Mouse (Mus musculus) lung, postnatal 0 days (tissue): ENCODE data around the gene Rcan2. TPM values are rescaled to one million over a fixed set of nuclear protein-coding genes. Genes with fewer than 3 reads are reported as not detected.

Experiments
- ATAC-seq: fragments of 200-750 bp; cut with Nextera tagmentation; 2 replicates; pipeline ENCODE4 v1.8.0; 2017; ENCODE audit warnings: moderate library complexity
- DNase-seq: peaks from one replicate; pipeline ENCODE4 v3.0.0-alpha.2; 2016; ENCODE audit warnings: low spot score
- H3K27ac ChIP-seq: fragments of 300-500 bp; sonication (generic); 2 replicates; pipeline ENCODE4 v1.5.1; 2014; ENCODE audit warnings: antibody characterized with exemption, mild to moderate bottlenecking, low read length, mixed read lengths
- H3K27me3 ChIP-seq: fragments of 300-500 bp; sonication (generic); replicated peaks from 2 replicates; pipeline ENCODE4 v1.6.1; 2014; ENCODE audit warnings: low read length, mixed read lengths; ENCODE audit not compliant: insufficient read depth
- H3K36me3 ChIP-seq: fragments of 300-500 bp; sonication (generic); 2 replicates; pipeline ENCODE4 v1.6.1; 2014; ENCODE audit warnings: low read length, mixed read lengths; ENCODE audit not compliant: insufficient read depth
- H3K4me1 ChIP-seq: fragments of 300-500 bp; sonication (generic); 2 replicates; pipeline ENCODE4 v1.6.1; 2014; ENCODE audit warnings: antibody characterized with exemption, low read depth, low read length, mixed read lengths; ENCODE audit not compliant: insufficient read depth
- H3K4me2 ChIP-seq: fragments of 300-500 bp; sonication (generic); replicated peaks from 2 replicates; pipeline ENCODE4 v1.6.1; 2014; ENCODE audit warnings: low read depth, mild to moderate bottlenecking, low read length, moderate library complexity, mixed read lengths
- H3K4me3 ChIP-seq: fragments of 300-500 bp; sonication (generic); 2 replicates; pipeline ENCODE4 v1.5.1; 2014; ENCODE audit warnings: low read depth, low read length
- H3K9ac ChIP-seq: fragments of 300-500 bp; sonication (generic); replicated peaks from 2 replicates; pipeline ENCODE4 v1.6.1; 2014; ENCODE audit warnings: low read depth, mild to moderate bottlenecking
- H3K9me3 ChIP-seq: fragments of 300-500 bp; sonication (generic); 2 replicates; pipeline ENCODE4 v1.6.1; 2016; ENCODE audit warnings: low read length, mixed read lengths
- CTCF ChIP-seq: IDR thresholded peaks from 2 replicates; pipeline ENCODE4 v1.5.1; 2016; ENCODE audit warnings: antibody characterized with exemption, mild to moderate bottlenecking
- EP300 ChIP-seq: IDR thresholded peaks from 2 replicates; pipeline ENCODE4 v1.6.1; 2016; ENCODE audit warnings: antibody characterized with exemption, mild to moderate bottlenecking, control low read depth
- WGBS: fragments of 180-500 bp; shearing (Covaris S2); extraction: QIAGEN DNeasy Blood & Tissue Kit; methylation state at CpG from one replicate; pipeline ENCODE4 v1.1.7; 2014; 5-methylcytosine and 5-hydroxymethylcytosine counted together
- polyA plus RNA-seq: library from polyadenylated mRNA; unstranded; fragments of >200 nt; fragmentation: Nextera tagmentation; extraction: Ambion mirVana; gene quantifications from 2 replicates; pipeline ENCODE4 v1.2.1, GENCODE M21; 2015

The Rcan2 gene
- polyA plus RNA-seq, 1 experiment from 2014 or later, result 1.3 TPM

DNA sequence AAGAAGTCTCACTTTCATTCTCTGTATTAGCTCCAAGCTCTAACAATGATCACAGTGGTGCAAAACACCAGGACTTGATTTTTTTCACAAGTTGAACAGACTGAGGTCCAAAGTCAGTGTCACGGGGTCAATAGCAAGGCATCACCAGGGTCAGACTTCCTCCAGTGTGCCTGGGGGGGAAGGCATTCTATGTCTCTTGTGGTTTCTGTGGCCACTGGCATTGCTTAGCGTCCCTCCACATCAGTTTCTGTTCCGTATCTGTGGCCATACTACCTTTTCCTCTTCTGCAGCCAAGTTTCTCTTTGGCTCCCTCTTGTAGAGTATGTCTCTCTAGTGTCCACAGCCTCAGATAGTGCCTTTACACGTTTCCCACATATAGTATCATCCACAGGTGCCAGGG lies 252.3 kb downstream of the Rcan2 start:
- TF ChIP-seq CTCF, result no peak
- TF ChIP-seq EP300, result no peak
- H3K4me1 ChIP-seq, result no peaks in the 10 kb centered on the region
- no peak overlapping the region for H3K4me2 ChIP-seq
- H3K27ac ChIP-seq, result no peak overlapping the region
- H3K9ac ChIP-seq, result no peak overlapping the region
- no peaks in the 10 kb centered on the region for H3K36me3 ChIP-seq
- no peaks in the 10 kb centered on the region for H3K27me3 ChIP-seq
- ATAC-seq, result no peak
- no peak overlapping the region for H3K4me3 ChIP-seq
- WGBS, result 61% methylated on average over 4 of the region's 4 CpGs
- no peaks in the 10 kb centered on the region for H3K9me3 ChIP-seq
- peak; percentile 11 for DNase-seq

DNA sequence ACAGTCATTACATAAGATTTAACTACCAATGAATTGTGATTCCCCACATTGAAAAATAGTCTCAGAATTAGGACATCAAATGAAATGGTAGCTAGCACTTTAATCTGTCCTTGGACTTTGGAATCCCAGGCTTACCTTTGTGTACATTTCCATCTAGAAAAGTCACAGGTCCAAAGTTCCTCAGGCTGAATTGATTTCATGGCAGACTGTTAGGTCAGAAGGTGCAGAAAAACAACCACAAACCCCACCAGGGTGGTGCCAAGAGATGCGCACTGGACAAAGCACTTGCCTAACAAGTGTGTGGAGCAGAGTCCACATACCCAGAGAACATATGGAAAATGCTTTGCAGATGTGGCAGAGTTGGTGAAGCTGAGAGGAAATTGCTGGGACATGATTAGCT lies 256.0 kb downstream of the Rcan2 start:
- TF ChIP-seq EP300, result no peak
- TF ChIP-seq CTCF, result no peak
- H3K9me3 ChIP-seq, result no peaks in the 10 kb centered on the region
- no peak overlapping the region for H3K4me3 ChIP-seq
- DNase-seq (no peak), ATAC-seq (0 out of 2 replicates have a peak, but pooled peaks have one; percentile 6)
- no peak overlapping the region for H3K9ac ChIP-seq
- no peak overlapping the region for H3K4me2 ChIP-seq
- H3K36me3 ChIP-seq, result no peaks in the 10 kb centered on the region
- no peaks in the 10 kb centered on the region for H3K4me1 ChIP-seq
- 85% methylated on average over 1 of the region's 1 CpGs for WGBS
- H3K27me3 ChIP-seq, result no peaks in the 10 kb centered on the region
- H3K27ac ChIP-seq, result no peak overlapping the region

DNA sequence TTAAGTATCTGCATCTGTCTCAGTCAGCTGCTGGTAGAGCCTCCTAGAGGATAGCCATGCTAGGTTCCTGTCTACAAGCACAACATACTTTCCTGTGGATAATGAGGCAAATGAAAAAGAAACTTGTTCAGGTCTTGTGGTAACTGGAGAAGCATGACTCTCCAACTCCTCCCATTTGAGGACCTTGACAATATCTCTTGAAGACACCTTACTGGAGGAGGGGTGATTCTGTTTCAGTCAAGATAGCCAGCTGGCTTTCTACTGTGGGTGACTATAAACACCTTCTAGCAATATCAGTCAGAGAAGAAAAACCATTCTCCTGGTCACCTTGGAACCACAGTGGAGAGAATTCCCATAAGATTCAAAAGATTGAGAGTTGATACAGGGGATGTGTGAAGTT lies 257.0 kb downstream of the Rcan2 start:
- Histone ChIP-seq H3K4me3 (no peak overlapping the region), H3K9me3 (no peaks in the 10 kb centered on the region), H3K27ac (no peak overlapping the region), H3K4me1 (no peaks in the 10 kb centered on the region), H3K27me3 (no peaks in the 10 kb centered on the region), H3K9ac (no peak overlapping the region), H3K4me2 (no peak overlapping the region), H3K36me3 (no peaks in the 10 kb centered on the region)
- DNase-seq (no peak), ATAC-seq (no peak)
- TF ChIP-seq CTCF, result no peak
- TF ChIP-seq EP300, result no peak

DNA sequence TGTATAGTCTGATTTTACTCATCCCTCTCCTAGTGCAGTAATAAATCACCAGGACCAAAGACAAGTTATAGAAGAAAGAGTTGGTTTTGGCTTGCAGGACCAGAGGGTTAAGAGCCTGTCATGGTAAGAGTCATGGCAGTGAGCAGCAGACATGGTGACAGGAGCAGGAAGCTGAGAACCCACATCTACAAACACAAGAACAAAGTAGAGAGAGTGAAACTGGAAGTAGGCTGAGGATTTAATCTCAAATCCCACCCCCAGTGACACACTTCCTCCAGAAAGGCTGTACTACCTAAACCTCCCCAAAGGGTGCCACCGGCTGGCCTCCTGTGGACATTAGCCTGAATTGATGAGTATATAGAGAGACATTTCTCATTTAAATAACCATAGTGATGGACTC lies 259.6 kb downstream of the Rcan2 start:
- 81% methylated on average over 1 of the region's 1 CpGs for WGBS
- Histone ChIP-seq H3K27ac (no peak overlapping the region), H3K4me2 (no peak overlapping the region), H3K9me3 (no peaks in the 10 kb centered on the region), H3K9ac (no peak overlapping the region), H3K36me3 (no peaks in the 10 kb centered on the region), H3K4me1 (no peaks in the 10 kb centered on the region), H3K4me3 (no peak overlapping the region), H3K27me3 (no peaks in the 10 kb centered on the region)
- DNase-seq, result no peak
- TF ChIP-seq CTCF (no peak), EP300 (no peak)
- no peak for ATAC-seq

DNA sequence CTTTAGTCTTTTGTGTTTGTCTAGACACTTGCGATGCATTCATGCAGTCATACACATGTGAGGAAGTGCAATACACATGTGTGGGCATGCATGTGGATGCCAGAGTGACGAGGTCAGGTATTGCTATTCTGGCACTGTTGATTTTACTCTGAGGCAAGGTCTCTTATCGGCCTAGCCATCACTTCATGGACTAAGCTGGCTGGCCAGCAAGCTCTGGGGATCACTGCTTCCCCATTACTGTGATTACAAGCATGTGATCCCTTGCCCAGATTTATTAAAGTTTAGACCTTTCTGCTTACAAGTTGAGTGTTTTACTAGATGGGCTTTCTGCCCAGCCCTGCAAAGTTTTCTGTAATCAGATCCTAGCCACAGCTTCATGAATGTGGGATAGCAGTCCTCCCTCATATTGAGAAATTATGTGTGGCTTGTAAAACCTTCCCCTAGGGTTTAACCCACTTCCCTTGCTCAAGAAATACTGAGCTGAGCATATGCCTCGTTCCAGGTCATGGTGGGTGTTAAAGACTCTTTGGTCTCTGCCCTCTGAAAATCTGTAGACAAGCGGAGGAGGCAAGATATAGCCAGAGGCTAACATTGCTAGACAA lies 260.2 kb downstream of the Rcan2 start:
- ATAC-seq (no peak), DNase-seq (no peak)
- Histone ChIP-seq H3K36me3 (no peaks in the 10 kb centered on the region), H3K4me3 (no peak overlapping the region), H3K9me3 (no peaks in the 10 kb centered on the region), H3K27me3 (no peaks in the 10 kb centered on the region), H3K4me2 (no peak overlapping the region), H3K9ac (no peak overlapping the region), H3K27ac (no peak overlapping the region), H3K4me1 (no peaks in the 10 kb centered on the region)
- WGBS, result 60% methylated on average over 5 of the region's 5 CpGs
- TF ChIP-seq CTCF (no peak), EP300 (no peak)

DNA sequence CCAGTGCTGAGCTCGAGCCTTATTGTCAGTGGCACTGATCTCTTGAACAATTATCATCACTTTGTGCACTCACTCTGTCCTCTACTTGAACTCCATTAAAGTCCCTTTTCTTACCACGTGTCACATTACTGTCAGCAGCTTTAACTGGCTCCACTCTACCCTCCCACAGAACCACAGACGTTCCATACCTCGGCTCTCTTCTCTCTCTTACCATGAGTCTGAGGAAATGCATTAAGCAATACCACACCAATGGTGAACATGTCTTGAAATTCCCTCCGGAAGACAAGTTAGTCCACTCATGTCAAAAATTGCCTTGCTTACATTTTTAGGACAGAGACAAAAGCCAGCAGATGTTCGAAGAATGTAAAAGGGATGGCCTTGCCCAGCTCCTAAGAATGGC lies 267.7 kb downstream of the Rcan2 start:
- 64% methylated on average over 6 of the region's 6 CpGs for WGBS
- no peak for ATAC-seq
- no peak for DNase-seq
- TF ChIP-seq CTCF (no peak), EP300 (no peak)
- no peak overlapping the region for H3K27ac ChIP-seq
- no peaks in the 10 kb centered on the region for H3K9me3 ChIP-seq
- no peaks in the 10 kb centered on the region for H3K27me3 ChIP-seq
- no peak overlapping the region for H3K9ac ChIP-seq
- H3K4me1 ChIP-seq, result no peaks in the 10 kb centered on the region
- no peaks in the 10 kb centered on the region for H3K36me3 ChIP-seq
- no peak overlapping the region for H3K4me3 ChIP-seq
- H3K4me2 ChIP-seq, result no peak overlapping the region

DNA sequence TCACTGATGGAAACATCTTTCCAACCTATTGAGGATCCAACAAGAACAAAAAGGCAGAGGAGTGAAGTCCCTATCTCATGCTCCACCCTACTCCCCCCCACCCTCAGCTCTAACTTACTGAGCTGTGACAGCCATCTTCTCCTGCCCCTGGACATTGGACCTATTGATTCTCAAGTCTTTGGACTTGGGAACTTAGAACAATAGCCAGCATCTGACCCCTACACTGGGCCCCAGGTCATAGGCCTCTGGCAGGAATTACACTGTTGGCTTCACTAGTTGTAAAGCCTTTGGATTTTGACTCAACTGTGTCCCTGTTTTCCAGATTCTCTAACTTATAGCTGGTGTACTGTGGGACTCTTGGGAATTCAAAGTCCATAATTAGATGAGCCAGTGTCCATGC lies 270.5 kb downstream of the Rcan2 start:
- ATAC-seq (no peak), DNase-seq (no peak)
- Histone ChIP-seq H3K9ac (no peak overlapping the region), H3K27ac (no peak overlapping the region), H3K9me3 (no peaks in the 10 kb centered on the region), H3K36me3 (no peaks in the 10 kb centered on the region), H3K4me1 (no peaks in the 10 kb centered on the region), H3K4me2 (no peak overlapping the region), H3K4me3 (no peak overlapping the region), H3K27me3 (no peaks in the 10 kb centered on the region)
- TF ChIP-seq CTCF (no peak), EP300 (no peak)
